Mouse (Mus musculus): ENCODE results near the gene Brd2. TPM values are rescaled to one million over a fixed set of nuclear protein-coding genes. Genes with fewer than 3 reads are reported as not detected.

Brd2 gene
- polyA plus RNA-seq, 1 experiment, result 242 TPM

DNA sequence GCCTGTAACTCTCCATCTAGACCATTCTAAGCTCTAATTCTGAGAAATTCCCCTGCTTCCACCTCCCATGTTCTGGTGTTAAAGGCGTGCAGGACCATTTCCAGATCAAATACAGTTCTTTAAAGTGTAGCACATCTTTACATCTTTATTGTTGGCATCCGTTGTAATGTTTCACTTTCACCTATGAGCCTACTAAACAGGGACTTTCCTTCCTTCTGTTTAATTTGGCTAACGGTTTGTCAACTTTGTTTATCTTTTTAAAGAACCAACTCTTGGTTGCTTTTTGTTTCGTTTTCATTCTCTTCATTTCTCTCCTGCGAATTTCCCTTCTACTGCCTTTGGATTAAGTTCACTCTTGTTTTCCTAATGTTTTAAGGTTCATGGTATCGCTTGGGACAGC lies 19.6 kb downstream of the Brd2 start:
- H3K9me3 ChIP-seq, result 0 out of 2 replicates have a peak, but pooled peaks cover 3% of the 10 kb centered on the region
- no peak for TF ChIP-seq FLI1 (IDR thresholded peaks at IDR 0.05; ENCODE audit: low read length)
- no peak for TF ChIP-seq GATA1 (IDR thresholded peaks at IDR 0.05; ENCODE audit: borderline replicate concordance, low read length)
- peaks cover 8% of the 10 kb centered on the region for H3K27me3 ChIP-seq (replicated peaks)
- H3K4me3 ChIP-seq (replicated peaks), result peak overlapping the region; percentile 35
- peaks cover 60% of the 10 kb centered on the region for H3K4me1 ChIP-seq
- H3K36me3 ChIP-seq (replicated peaks; ENCODE audit: low read length), result no peaks in the 10 kb centered on the region

DNA sequence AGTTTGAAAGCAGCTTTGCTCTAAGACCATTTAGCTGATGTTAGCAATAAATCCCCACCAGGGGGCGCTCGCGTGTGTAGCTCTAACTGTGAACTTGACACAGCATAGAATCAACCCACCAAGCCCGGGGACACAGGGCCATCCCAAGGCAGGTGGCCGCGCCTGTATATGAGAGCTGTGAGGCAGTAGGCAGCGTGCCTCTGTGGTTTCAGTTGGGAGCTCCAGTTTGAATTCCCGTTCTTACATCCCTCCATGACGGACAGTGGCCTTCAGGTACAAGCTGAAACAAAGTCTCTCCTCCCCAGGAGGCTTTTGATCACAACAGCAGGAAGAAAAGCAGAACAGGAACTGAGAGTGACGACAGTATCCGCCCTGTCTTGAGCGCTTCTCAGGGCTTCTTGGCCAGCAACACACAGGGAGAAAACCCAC lies 20.8 kb downstream of the Brd2 start:
- H3K4me1 ChIP-seq, result peaks cover 57% of the 10 kb centered on the region
- TF ChIP-seq FLI1 (IDR thresholded peaks at IDR 0.05; ENCODE audit: low read length) (no peak), GATA1 (IDR thresholded peaks at IDR 0.05; ENCODE audit: borderline replicate concordance, low read length) (no peak)

DNA sequence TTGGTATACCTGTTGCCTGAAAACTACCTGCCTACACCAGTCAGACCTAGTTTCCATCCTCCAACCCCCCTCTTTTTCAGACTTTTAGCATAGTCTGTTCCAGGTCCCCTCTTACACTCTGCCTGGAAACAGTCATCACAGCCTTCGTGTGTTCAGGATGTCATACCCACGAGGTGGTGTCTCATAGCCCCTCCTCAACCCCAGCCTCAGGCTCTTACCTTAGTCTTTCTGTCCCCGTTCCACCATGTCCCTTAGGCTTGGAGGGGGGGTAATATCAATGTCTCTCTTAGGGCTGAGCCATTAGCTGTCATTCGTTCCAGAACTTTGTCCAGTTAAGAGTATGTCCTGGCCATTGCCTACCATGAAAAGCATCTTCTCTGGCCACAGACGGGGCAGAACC lies 21.2 kb downstream of the Brd2 start:
- Histone ChIP-seq H3K36me3 (replicated peaks; ENCODE audit: low read length) (no peaks in the 10 kb centered on the region), H3K4me1 (peaks cover 57% of the 10 kb centered on the region), H3K9me3 (0 out of 2 replicates have a peak, but pooled peaks cover 3% of the 10 kb centered on the region), H3K4me3 (replicated peaks) (peak overlapping the region; percentile 89), H3K27me3 (replicated peaks) (peaks cover 8% of the 10 kb centered on the region)
- TF ChIP-seq GATA1 (IDR thresholded peaks at IDR 0.05; ENCODE audit: borderline replicate concordance, low read length) (no peak), FLI1 (IDR thresholded peaks at IDR 0.05; ENCODE audit: low read length) (no peak)

More for the DNA sequence above, 20.8 kb downstream of the Brd2 start:
- Histone ChIP-seq H3K36me3 (replicated peaks; ENCODE audit: low read length) (no peaks in the 10 kb centered on the region), H3K9me3 (0 out of 2 replicates have a peak, but pooled peaks cover 3% of the 10 kb centered on the region), H3K27me3 (replicated peaks) (peaks cover 8% of the 10 kb centered on the region), H3K4me3 (replicated peaks) (peak overlapping the region; percentile 89)

GRCm38 (mm10) chr17:34099531-34099930 lies 22.9 kb downstream of the Brd2 start:
- peaks cover 70% of the 10 kb centered on the region for H3K4me1 ChIP-seq
- no peak overlapping the region for H3K4me3 ChIP-seq (replicated peaks)
- H3K36me3 ChIP-seq (replicated peaks; ENCODE audit: low read length), result peaks cover 5% of the 10 kb centered on the region
- TF ChIP-seq GATA1 (IDR thresholded peaks at IDR 0.05; ENCODE audit: borderline replicate concordance, low read length) (no peak), FLI1 (IDR thresholded peaks at IDR 0.05; ENCODE audit: low read length) (no peak)
- H3K27me3 ChIP-seq (replicated peaks), result peaks cover 8% of the 10 kb centered on the region
- H3K9me3 ChIP-seq, result peaks cover 4% of the 10 kb centered on the region

GRCm38 (mm10) chr17:34098709-34099479 lies 23.5 kb downstream of the Brd2 start:
- no peak overlapping the region for H3K4me3 ChIP-seq (replicated peaks)
- H3K27me3 ChIP-seq (replicated peaks), result peaks cover 8% of the 10 kb centered on the region
- peaks cover 74% of the 10 kb centered on the region for H3K4me1 ChIP-seq
- H3K9me3 ChIP-seq, result peaks cover 11% of the 10 kb centered on the region
- peaks cover 12% of the 10 kb centered on the region for H3K36me3 ChIP-seq (replicated peaks; ENCODE audit: low read length)
- TF ChIP-seq FLI1 (IDR thresholded peaks at IDR 0.05; ENCODE audit: low read length) (no peak), GATA1 (IDR thresholded peaks at IDR 0.05; ENCODE audit: borderline replicate concordance, low read length) (no peak)

DNA sequence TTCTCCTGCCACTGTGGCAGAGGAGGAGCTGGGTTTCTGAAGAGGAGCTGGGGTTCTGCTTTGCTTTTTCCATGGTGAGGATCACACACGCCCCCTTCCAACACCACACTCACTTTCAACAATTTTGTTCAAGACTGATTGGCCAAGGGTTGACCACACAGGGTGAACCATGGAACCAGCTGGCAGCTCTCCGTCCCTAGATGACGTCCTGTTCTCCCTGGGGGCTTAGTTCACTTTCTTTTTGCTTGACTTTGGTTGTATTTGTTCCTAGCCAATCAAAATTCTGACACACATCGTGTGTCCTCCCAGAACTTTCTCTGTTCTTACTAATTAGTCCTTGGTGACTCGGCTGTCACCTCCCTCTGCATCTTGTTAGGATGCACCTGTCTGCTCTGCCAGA lies 25.2 kb downstream of the Brd2 start:
- H3K9me3 ChIP-seq, result peaks cover 14% of the 10 kb centered on the region
- peaks cover 8% of the 10 kb centered on the region for H3K27me3 ChIP-seq (replicated peaks)
- no peak overlapping the region for H3K4me3 ChIP-seq (replicated peaks)
- TF ChIP-seq FLI1 (IDR thresholded peaks at IDR 0.05; ENCODE audit: low read length) (no peak), GATA1 (IDR thresholded peaks at IDR 0.05; ENCODE audit: borderline replicate concordance, low read length) (no peak)
- H3K36me3 ChIP-seq (replicated peaks; ENCODE audit: low read length), result peaks cover 14% of the 10 kb centered on the region
- H3K4me1 ChIP-seq, result peaks cover 78% of the 10 kb centered on the region

- TF ChIP-seq FLI1 (IDR thresholded peaks at IDR 0.05; ENCODE audit: low read length) (no peak), GATA1 (IDR thresholded peaks at IDR 0.05; ENCODE audit: borderline replicate concordance, low read length) (no peak)
- H3K4me3 ChIP-seq (replicated peaks), result peak overlapping the region; percentile 79
- peaks cover 8% of the 10 kb centered on the region for H3K27me3 ChIP-seq (replicated peaks)
- H3K4me1 ChIP-seq, result peaks cover 78% of the 10 kb centered on the region
- peaks cover 14% of the 10 kb centered on the region for H3K36me3 ChIP-seq (replicated peaks; ENCODE audit: low read length)
- H3K9me3 ChIP-seq, result peaks cover 14% of the 10 kb centered on the region
Observed at GRCm38 (mm10) chr17:34096497-34097010, 25.9 kb downstream of the Brd2 start.

DNA sequence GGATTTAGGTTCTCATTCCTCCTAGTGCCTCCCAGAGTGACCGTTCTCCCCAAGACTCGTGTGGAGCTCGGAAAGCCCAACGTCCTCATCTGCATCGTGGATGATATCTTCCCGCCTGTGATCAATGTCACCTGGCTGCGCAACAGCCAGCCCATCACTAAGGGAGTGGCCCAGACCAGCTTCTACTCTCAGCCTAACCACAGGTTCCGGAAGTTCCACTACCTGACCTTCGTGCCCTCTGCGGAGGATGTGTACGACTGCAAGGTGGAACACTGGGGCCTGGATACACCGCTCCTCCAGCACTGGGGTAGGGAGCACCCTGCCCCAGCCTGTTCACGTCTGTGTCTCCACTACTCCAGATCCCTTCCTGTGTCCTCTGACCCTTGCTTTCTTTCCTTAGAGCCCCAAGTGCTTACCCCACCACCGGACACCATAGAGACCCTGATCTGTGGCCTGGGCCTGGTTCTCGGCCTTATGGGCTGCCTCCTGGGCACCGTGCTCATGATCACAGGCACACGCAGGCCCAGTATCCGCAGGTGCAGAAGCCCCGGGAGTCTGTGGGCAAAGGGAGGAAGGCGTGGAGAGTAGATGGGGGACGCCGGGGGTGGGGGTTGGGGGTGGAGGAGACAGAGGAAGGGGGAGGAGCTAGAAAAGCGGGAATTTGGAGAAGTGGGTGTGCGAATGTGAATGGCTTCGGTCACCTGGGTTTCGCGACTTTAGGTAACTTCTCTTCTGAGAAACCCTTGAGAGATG lies 28.0 kb downstream of the Brd2 start:
- Histone ChIP-seq H3K27me3 (replicated peaks) (peaks cover 4% of the 10 kb centered on the region), H3K4me1 (peaks cover 75% of the 10 kb centered on the region), H3K36me3 (replicated peaks; ENCODE audit: low read length) (peaks cover 14% of the 10 kb centered on the region), H3K4me3 (replicated peaks) (peak overlapping the region; percentile 5), H3K9me3 (peaks cover 14% of the 10 kb centered on the region)
- TF ChIP-seq GATA1 (IDR thresholded peaks at IDR 0.05; ENCODE audit: borderline replicate concordance, low read length) (no peak), FLI1 (IDR thresholded peaks at IDR 0.05; ENCODE audit: low read length) (no peak)

GRCm38 (mm10) chr17:34093199-34093874 lies 29.1 kb downstream of the Brd2 start:
- H3K36me3 ChIP-seq (replicated peaks; ENCODE audit: low read length), result peaks cover 14% of the 10 kb centered on the region
- no peak for TF ChIP-seq FLI1 (IDR thresholded peaks at IDR 0.05; ENCODE audit: low read length)
- TF ChIP-seq GATA1 (IDR thresholded peaks at IDR 0.05; ENCODE audit: borderline replicate concordance, low read length), result no peak
- peaks cover 72% of the 10 kb centered on the region for H3K4me1 ChIP-seq
- peaks cover 6% of the 10 kb centered on the region for H3K27me3 ChIP-seq (replicated peaks)
- peak overlapping the region; percentile 48 for H3K4me3 ChIP-seq (replicated peaks)
- H3K9me3 ChIP-seq, result peaks cover 14% of the 10 kb centered on the region
